Mouse (Mus musculus): ENCODE measurements at regions not wholly inside any gene's neighbourhood (a gene's known extent, or its start where the extent isn't known, plus 50 kb on each side); places are given as distances from the start of the nearest gene placed in this dataset.

DNA sequence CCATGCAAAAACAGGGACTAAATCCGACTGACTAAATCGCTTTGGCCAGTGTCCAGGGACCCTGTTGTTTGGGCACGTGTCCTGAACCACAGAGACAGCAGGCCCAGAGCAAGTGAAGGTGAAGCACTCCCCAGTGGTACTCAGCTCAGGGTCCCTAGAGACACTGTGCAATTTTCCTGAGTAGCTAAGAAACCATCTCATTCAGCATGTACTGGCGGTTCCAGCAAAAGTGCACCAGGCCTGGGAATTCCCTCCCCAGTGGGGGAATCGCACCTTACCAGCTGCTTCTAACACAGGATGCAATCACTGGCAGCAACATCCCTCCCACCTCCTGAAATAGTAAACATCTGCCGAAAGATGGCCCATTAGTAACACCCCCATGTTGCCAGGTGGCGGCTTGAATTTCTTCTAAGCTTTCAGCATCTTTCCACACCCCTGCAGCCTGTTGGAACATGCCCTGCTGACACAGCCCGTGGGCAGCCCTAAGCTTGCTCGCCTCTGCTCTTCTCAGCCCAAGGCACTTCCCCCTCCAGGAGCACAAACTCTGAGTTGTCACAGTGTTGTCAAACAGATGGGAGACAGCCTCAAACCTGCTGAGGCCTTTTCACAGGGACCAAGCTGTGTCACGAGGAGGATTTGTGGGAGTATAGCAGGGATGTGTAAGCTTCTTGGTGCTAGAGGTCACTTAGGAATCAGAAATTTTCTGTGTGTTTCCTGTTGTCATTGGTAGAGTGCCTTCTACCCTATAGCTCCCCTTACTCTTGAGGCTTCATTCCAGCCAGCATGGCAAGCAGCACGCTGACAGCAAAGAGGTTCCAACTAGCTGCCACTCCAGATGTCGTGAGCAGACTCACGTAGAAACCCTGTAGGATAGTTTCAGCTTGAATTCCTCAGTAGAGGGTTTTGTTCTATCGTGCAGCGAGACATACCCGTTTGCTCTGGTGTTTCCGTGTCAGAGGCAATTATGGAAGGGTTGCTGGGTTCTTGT lies 186.8 kb upstream of the Ntm start:
- TF ChIP-seq EP300 (IDR thresholded peaks at IDR 0.05; ENCODE audit: low read depth) (no peak), CTCF (IDR thresholded peaks at IDR 0.05; ENCODE audit: low read depth) (no peak)
